Mouse (Mus musculus) kidney, adult 2 months (tissue): ENCODE measurements around the gene Mov10l1. TPM values are rescaled to one million over a fixed set of nuclear protein-coding genes. Genes with fewer than 3 reads are reported as not detected.

Experiments used
- DNase-seq: peaks from one replicate; pipeline ENCODE4 v3.0.0; 2021
- H3K27ac ChIP-seq: fragments of 200-500 bp; 2 replicates; pipeline ENCODE4 v1.5.1; 2012; ENCODE audit warnings: low read depth, low read length, control low read depth, inconsistent platforms; ENCODE audit not compliant: insufficient read depth
- H3K27me3 ChIP-seq: fragments of 200-500 bp; replicated peaks from 2 replicates; pipeline ENCODE4 v1.6.1; 2012; ENCODE audit warnings: mild to moderate bottlenecking, moderate library complexity, low read length, inconsistent platforms; ENCODE audit not compliant: control insufficient read depth, insufficient read depth
- H3K36me3 ChIP-seq: fragments of 200-500 bp; 2 replicates; pipeline ENCODE4 v1.6.1; 2012; ENCODE audit warnings: mild to moderate bottlenecking, moderate library complexity, low read length, inconsistent platforms; ENCODE audit not compliant: control insufficient read depth, insufficient read depth
- H3K4me1 ChIP-seq: fragments of 200-500 bp; 2 replicates; pipeline ENCODE4 v1.6.1; 2011; ENCODE audit warnings: low read length; ENCODE audit not compliant: control insufficient read depth, insufficient read depth
- H3K4me3 ChIP-seq: fragments of 200-500 bp; 2 replicates; pipeline ENCODE4 v1.5.1; 2011; ENCODE audit warnings: mild to moderate bottlenecking, low read depth, low read length, control low read depth; ENCODE audit not compliant: insufficient read depth
- CTCF ChIP-seq: fragments of 200-500 bp; conservative IDR thresholded peaks from 2 replicates; pipeline ENCODE4 v1.5.1; 2011; ENCODE audit warnings: low read depth, mild to moderate bottlenecking, control low read depth, low read length, moderate library complexity, mixed read lengths; ENCODE audit not compliant: insufficient read depth, insufficient read length
- POLR2A ChIP-seq: fragments of 200-500 bp; IDR thresholded peaks from one replicate; pipeline ENCODE4 v1.6.1; 2011; ENCODE audit warnings: low read depth, low read length, control low read depth
- WGBS: fragments of 180-500 bp; shearing (Covaris S2); methylation state at CpG from one replicate; pipeline ENCODE4 v1.1.7; 2018; 5-methylcytosine and 5-hydroxymethylcytosine counted together
- polyA plus RNA-seq: library from polyadenylated mRNA; depleted of rRNA; stranded (reverse); fragments of >200 nt; gene quantifications from 2 replicates; pipeline ENCODE4 v1.2.3, GENCODE M21; 2012

Mov10l1 gene
- polyA plus RNA-seq, 1 experiment: 0.06 TPM

- peak within 1 kb of the TSS; percentile 87 for H3K4me3 ChIP-seq
- WGBS: 1% methylated on average over 38 of the region's 38 CpGs
- H3K27ac ChIP-seq: peak within 1 kb of the TSS; percentile 84
- H3K36me3 ChIP-seq: no peaks in the 10 kb centered on the region; the same call in none of the 2 replicates
- peak; percentile 96 for DNase-seq
- TF ChIP-seq POLR2A (peak; percentile 50), CTCF (no peak)
- H3K27me3 ChIP-seq: no peaks in the 10 kb centered on the region
- peaks cover 6% of the 10 kb centered on the region; the same call in 1 of the 2 replicates for H3K4me1 ChIP-seq
Observed at GRCm38 (mm10) chr15:89088607-89089247, 106.0 kb downstream of the Mov10l1 start, which contains the start of gene Selenoo. TSS of gene Selenoo (plus strand) at chr15:89089084.

- no peaks in the 10 kb centered on the region; the same call in none of the 2 replicates for H3K36me3 ChIP-seq
- WGBS: 1% methylated on average over 68 of the region's 68 CpGs
- peak overlapping the region; percentile 87 for H3K4me3 ChIP-seq
- DNase-seq: peak; percentile 90
- TF ChIP-seq CTCF: no peak
- no peak for TF ChIP-seq POLR2A
- H3K27me3 ChIP-seq: no peaks in the 10 kb centered on the region
- H3K4me1 ChIP-seq: peaks cover 6% of the 10 kb centered on the region; the same call in 1 of the 2 replicates
- H3K27ac ChIP-seq: peak overlapping the region; percentile 84
Observed at GRCm38 (mm10) chr15:89089248-89090051, 106.7 kb downstream of the Mov10l1 start.

- Histone ChIP-seq H3K4me3 (no peak overlapping the region), H3K36me3 (peaks cover 2% of the 10 kb centered on the region; the same call in 1 of the 2 replicates), H3K27ac (no peak overlapping the region), H3K27me3 (no peaks in the 10 kb centered on the region), H3K4me1 (peaks cover 6% of the 10 kb centered on the region; the same call in 1 of the 2 replicates)
- 86% methylated on average over 4 of the region's 4 CpGs for WGBS
- TF ChIP-seq POLR2A (no peak), CTCF (no peak)
- no peak for DNase-seq
Observed at GRCm38 (mm10) chr15:89090662-89091061, 108.0 kb downstream of the Mov10l1 start.

GRCm38 (mm10) chr15:89092181-89092580 lies 109.5 kb downstream of the Mov10l1 start:
- 75% methylated on average over 5 of the region's 5 CpGs for WGBS
- TF ChIP-seq CTCF (no peak), POLR2A (no peak)
- H3K36me3 ChIP-seq: peaks cover 2% of the 10 kb centered on the region; the same call in 1 of the 2 replicates
- H3K27ac ChIP-seq: no peak overlapping the region
- H3K27me3 ChIP-seq: no peaks in the 10 kb centered on the region
- H3K4me1 ChIP-seq: peaks cover 6% of the 10 kb centered on the region; the same call in 1 of the 2 replicates
- H3K4me3 ChIP-seq: no peak overlapping the region
- DNase-seq: no peak

GRCm38 (mm10) chr15:89097450-89097849 lies 114.7 kb downstream of the Mov10l1 start:
- no peak overlapping the region for H3K4me3 ChIP-seq
- no peaks in the 10 kb centered on the region for H3K27me3 ChIP-seq
- DNase-seq: no peak
- peaks cover 4% of the 10 kb centered on the region; the same call in 1 of the 2 replicates for H3K36me3 ChIP-seq
- no peak overlapping the region for H3K27ac ChIP-seq
- no peak for TF ChIP-seq POLR2A
- no peak for TF ChIP-seq CTCF
- 91% methylated on average over 5 of the region's 5 CpGs for WGBS
- H3K4me1 ChIP-seq: no peaks in the 10 kb centered on the region

GRCm38 (mm10) chr15:89098616-89099015 lies 115.9 kb downstream of the Mov10l1 start:
- TF ChIP-seq CTCF (no peak), POLR2A (no peak)
- Histone ChIP-seq H3K4me1 (no peaks in the 10 kb centered on the region), H3K27me3 (no peaks in the 10 kb centered on the region), H3K36me3 (peaks cover 4% of the 10 kb centered on the region; the same call in 1 of the 2 replicates), H3K27ac (no peak overlapping the region), H3K4me3 (no peak overlapping the region)
- 89% methylated on average over 7 of the region's 7 CpGs for WGBS
- DNase-seq: no peak

- TF ChIP-seq CTCF: 0 out of 2 replicates have a peak, but pooled peaks have one; percentile 7
- TF ChIP-seq POLR2A: no peak
- H3K36me3 ChIP-seq: peaks cover 1% of the 10 kb centered on the region; the same call in 1 of the 2 replicates
- no peak overlapping the region for H3K4me3 ChIP-seq
- DNase-seq: no peak
- H3K27ac ChIP-seq: no peak overlapping the region
- no peaks in the 10 kb centered on the region for H3K27me3 ChIP-seq
- 58% methylated on average over 12 of the region's 12 CpGs for WGBS
- H3K4me1 ChIP-seq: no peaks in the 10 kb centered on the region
Observed at GRCm38 (mm10) chr15:89100823-89101222, 118.1 kb downstream of the Mov10l1 start.
